Mouse (Mus musculus) heart, embryonic 11.5 days (tissue): Measurements from ENCODE around the gene Dgki. TPM values are rescaled to one million over a fixed set of nuclear protein-coding genes. Genes with fewer than 3 reads are reported as not detected.

Experiments
- ATAC-seq: fragments of 200-750 bp; cut with Nextera tagmentation; replicated peaks from 2 replicates; pipeline ENCODE4 v1.8.0; 2017; ENCODE audit warnings: moderate library complexity; ENCODE audit not compliant: insufficient number of reproducible peaks, low FRiP score, low TSS enrichment
- H3K27ac ChIP-seq: fragments of 300-500 bp; sonication (generic); 2 replicates; pipeline ENCODE4 v1.5.1; 2014; ENCODE audit warnings: mild to moderate bottlenecking, low read depth, low read length
- H3K27me3 ChIP-seq: fragments of 300-500 bp; sonication (generic); 2 replicates; pipeline ENCODE4 v1.6.1; 2014; ENCODE audit warnings: mild to moderate bottlenecking, low read length, mixed read lengths; ENCODE audit not compliant: control insufficient read depth, insufficient read depth
- H3K36me3 ChIP-seq: fragments of 300-500 bp; sonication (generic); 2 replicates; pipeline ENCODE4 v1.6.1; 2014; ENCODE audit warnings: mild to moderate bottlenecking, low read length, moderate library complexity, mixed read lengths; ENCODE audit not compliant: control insufficient read depth, insufficient read depth
- H3K4me1 ChIP-seq: fragments of 300-500 bp; sonication (generic); 2 replicates; pipeline ENCODE4 v1.6.1; 2014; ENCODE audit warnings: low read length; ENCODE audit not compliant: control insufficient read depth, insufficient read depth
- H3K4me2 ChIP-seq: fragments of 300-500 bp; sonication (generic); 2 replicates; pipeline ENCODE4 v1.6.1; 2014; ENCODE audit warnings: mild to moderate bottlenecking, moderate library complexity
- H3K4me3 ChIP-seq: fragments of 300-500 bp; sonication (generic); 2 replicates; pipeline ENCODE4 v1.5.1; 2014; ENCODE audit warnings: low read depth, low read length
- H3K9ac ChIP-seq: fragments of 300-500 bp; sonication (generic); 2 replicates; pipeline ENCODE4 v1.6.1; 2014; ENCODE audit warnings: mild to moderate bottlenecking, low read depth, low read length, moderate library complexity
- H3K9me3 ChIP-seq: fragments of 300-500 bp; sonication (generic); replicated peaks from 2 replicates; pipeline ENCODE4 v1.6.1; 2016; ENCODE audit warnings: low read length; ENCODE audit not compliant: control insufficient read depth
- WGBS: fragments of 180-500 bp; shearing (Covaris S2); extraction: QIAGEN DNeasy Blood & Tissue Kit; methylation state at CpG from one replicate; pipeline ENCODE4 v1.1.7; 2014; ENCODE audit not compliant: insufficient replicate concordance; 5-methylcytosine and 5-hydroxymethylcytosine counted together
- polyA plus RNA-seq: library from polyadenylated mRNA; unstranded; fragments of >200 nt; fragmentation: Nextera tagmentation; extraction: Ambion mirVana; gene quantifications from 2 replicates; pipeline ENCODE4 v1.2.1, GENCODE M21; 2014

Dgki gene
- polyA plus RNA-seq, 1 experiment from 2014 or later: 1.0 TPM

DNA sequence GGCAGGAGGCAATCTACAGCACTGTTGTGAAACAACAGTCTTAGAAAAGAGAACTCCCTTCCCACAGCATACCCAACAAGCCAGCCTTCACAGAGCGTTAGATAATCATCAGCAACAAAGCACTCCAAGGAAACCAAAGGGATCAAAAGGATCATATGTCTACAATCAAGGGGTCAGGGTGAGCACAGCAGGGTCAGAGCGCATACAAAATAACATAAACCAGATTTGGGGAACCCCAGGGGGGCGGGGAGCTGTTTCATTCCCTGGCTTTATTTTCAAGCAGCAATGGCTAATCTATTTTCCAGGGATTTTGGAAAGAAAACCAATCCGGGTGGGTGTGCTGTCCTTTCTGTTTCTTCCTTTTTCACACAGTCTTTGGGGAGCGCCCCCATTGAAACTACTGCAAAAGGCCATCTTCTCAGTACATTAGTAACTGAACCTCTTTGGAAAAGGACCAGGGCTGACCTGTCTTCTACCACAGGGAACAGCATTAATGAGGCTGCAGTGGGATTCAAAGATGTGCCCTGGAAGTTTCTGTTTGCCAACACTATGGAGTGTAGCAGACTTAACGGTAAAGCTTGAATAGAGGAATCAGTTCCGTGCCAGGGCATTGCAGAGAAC lies 419.2 kb downstream of the Dgki start:
- no peak overlapping the region for H3K4me3 ChIP-seq
- H3K4me2 ChIP-seq: no peak overlapping the region
- H3K4me1 ChIP-seq: 0 out of 2 replicates have a peak, but pooled peaks cover 2% of the 10 kb centered on the region
- no peak overlapping the region for H3K9ac ChIP-seq
- 52% methylated on average over 7 of the region's 7 CpGs for WGBS
- H3K27me3 ChIP-seq: no peaks in the 10 kb centered on the region
- ATAC-seq: no peak
- no peaks in the 10 kb centered on the region for H3K36me3 ChIP-seq
- no peak overlapping the region for H3K27ac ChIP-seq
- no peaks in the 10 kb centered on the region for H3K9me3 ChIP-seq

GRCm38 (mm10) chr6:36877399-36877798 lies 422.6 kb downstream of the Dgki start:
- Histone ChIP-seq H3K9ac (no peak overlapping the region), H3K9me3 (no peaks in the 10 kb centered on the region), H3K4me1 (0 out of 2 replicates have a peak, but pooled peaks cover 2% of the 10 kb centered on the region), H3K4me2 (no peak overlapping the region), H3K36me3 (no peaks in the 10 kb centered on the region), H3K4me3 (no peak overlapping the region), H3K27ac (no peak overlapping the region), H3K27me3 (no peaks in the 10 kb centered on the region)
- WGBS: 58% methylated on average over 4 of the region's 4 CpGs
- ATAC-seq: no peak

GRCm38 (mm10) chr6:36876426-36876825 lies 423.6 kb downstream of the Dgki start:
- no peak overlapping the region for H3K9ac ChIP-seq
- no peaks in the 10 kb centered on the region for H3K27me3 ChIP-seq
- no peaks in the 10 kb centered on the region for H3K36me3 ChIP-seq
- no peaks in the 10 kb centered on the region for H3K9me3 ChIP-seq
- 56% methylated on average over 4 of the region's 4 CpGs for WGBS
- ATAC-seq: no peak
- H3K4me3 ChIP-seq: no peak overlapping the region
- H3K27ac ChIP-seq: peak overlapping the region; percentile 13; the same call in 1 of the 2 replicates
- H3K4me1 ChIP-seq: 0 out of 2 replicates have a peak, but pooled peaks cover 2% of the 10 kb centered on the region
- H3K4me2 ChIP-seq: no peak overlapping the region

DNA sequence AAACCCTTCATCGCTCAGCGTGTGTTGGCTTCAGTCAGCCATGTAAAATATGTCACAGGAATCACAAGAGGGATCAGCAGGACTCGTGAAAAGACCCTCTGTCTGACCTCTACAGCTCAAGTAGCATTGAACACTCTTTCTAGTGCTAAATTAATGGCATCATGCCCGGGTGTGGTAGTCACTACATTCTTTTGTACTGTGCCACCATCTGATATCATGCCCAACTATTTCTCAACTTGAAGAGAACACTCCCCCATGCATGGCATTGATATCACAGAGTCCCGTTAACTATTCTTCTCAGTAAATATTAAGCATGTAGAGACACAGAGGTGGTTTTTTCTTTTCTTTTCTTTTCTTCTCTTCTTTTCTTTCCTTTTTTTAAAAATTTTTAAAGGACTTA lies 424.1 kb downstream of the Dgki start:
- WGBS: 64% methylated on average over 5 of the region's 5 CpGs
- no peaks in the 10 kb centered on the region for H3K36me3 ChIP-seq
- ATAC-seq: no peak

DNA sequence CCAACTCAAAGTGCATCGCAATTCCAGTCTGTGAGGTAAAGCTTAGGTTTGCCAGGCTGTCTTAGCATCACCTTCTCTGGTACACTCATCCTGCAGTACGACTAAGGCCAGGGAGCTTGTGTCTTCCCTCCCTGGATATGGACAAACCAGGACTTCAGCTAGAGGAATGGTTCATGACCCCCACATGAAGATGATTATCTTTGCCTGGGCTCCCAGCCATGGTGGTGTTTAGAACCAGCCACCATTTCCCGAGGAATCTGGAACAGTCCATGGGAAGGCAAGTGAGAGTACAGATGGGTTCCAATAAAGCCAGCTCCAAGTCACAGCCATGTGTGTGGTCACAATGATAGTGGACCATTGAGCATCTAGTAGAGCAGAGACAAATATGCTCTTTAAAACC lies 427.1 kb downstream of the Dgki start:
- Histone ChIP-seq H3K36me3 (no peaks in the 10 kb centered on the region), H3K4me2 (no peak overlapping the region), H3K27ac (no peak overlapping the region), H3K27me3 (no peaks in the 10 kb centered on the region), H3K4me1 (no peaks in the 10 kb centered on the region), H3K4me3 (no peak overlapping the region), H3K9ac (no peak overlapping the region), H3K9me3 (no peaks in the 10 kb centered on the region)
- WGBS: 82% methylated on average over 3 of the region's 3 CpGs
- ATAC-seq: no peak

More for the DNA sequence above, 424.1 kb downstream of the Dgki start:
- no peak overlapping the region for H3K27ac ChIP-seq
- no peaks in the 10 kb centered on the region for H3K9me3 ChIP-seq
- no peak overlapping the region for H3K4me2 ChIP-seq
- H3K9ac ChIP-seq: no peak overlapping the region
- H3K4me1 ChIP-seq: 0 out of 2 replicates have a peak, but pooled peaks cover 2% of the 10 kb centered on the region
- H3K27me3 ChIP-seq: no peaks in the 10 kb centered on the region
- no peak overlapping the region for H3K4me3 ChIP-seq

DNA sequence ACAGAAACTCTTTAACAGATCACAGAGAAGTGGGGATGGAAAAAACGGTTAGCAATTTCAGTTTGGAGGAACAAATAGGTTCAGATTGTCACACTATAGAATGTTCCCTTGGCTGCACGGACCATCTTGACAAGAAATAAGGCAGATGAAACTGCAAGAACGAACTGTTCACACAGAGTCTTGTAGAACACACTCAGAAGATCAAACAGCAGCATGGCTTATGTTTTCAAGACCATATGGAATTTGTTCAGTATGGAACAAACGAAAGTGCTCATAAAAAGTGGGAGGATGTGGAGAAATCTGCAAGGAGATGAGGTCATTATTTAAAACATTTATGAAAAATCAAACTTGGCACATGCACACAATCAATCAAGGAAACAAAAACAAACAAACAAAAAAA lies 431.8 kb downstream of the Dgki start:
- 51% methylated on average over 4 of the region's 4 CpGs for WGBS
- H3K4me2 ChIP-seq: no peak overlapping the region
- no peaks in the 10 kb centered on the region for H3K4me1 ChIP-seq
- H3K9me3 ChIP-seq: no peaks in the 10 kb centered on the region
- H3K4me3 ChIP-seq: no peak overlapping the region
- H3K9ac ChIP-seq: no peak overlapping the region
- ATAC-seq: no peak
- no peaks in the 10 kb centered on the region for H3K36me3 ChIP-seq
- H3K27me3 ChIP-seq: no peaks in the 10 kb centered on the region
- H3K27ac ChIP-seq: no peak overlapping the region

GRCm38 (mm10) chr6:36858258-36859041 lies 441.5 kb downstream of the Dgki start:
- H3K4me1 ChIP-seq: no peaks in the 10 kb centered on the region
- H3K27me3 ChIP-seq: no peaks in the 10 kb centered on the region
- no peak overlapping the region for H3K4me2 ChIP-seq
- ATAC-seq: no peak
- WGBS: 81% methylated on average over 3 of the region's 3 CpGs
- no peak overlapping the region for H3K4me3 ChIP-seq
- no peak overlapping the region for H3K9ac ChIP-seq
- H3K9me3 ChIP-seq: no peaks in the 10 kb centered on the region
- H3K36me3 ChIP-seq: no peaks in the 10 kb centered on the region
- H3K27ac ChIP-seq: no peak overlapping the region

DNA sequence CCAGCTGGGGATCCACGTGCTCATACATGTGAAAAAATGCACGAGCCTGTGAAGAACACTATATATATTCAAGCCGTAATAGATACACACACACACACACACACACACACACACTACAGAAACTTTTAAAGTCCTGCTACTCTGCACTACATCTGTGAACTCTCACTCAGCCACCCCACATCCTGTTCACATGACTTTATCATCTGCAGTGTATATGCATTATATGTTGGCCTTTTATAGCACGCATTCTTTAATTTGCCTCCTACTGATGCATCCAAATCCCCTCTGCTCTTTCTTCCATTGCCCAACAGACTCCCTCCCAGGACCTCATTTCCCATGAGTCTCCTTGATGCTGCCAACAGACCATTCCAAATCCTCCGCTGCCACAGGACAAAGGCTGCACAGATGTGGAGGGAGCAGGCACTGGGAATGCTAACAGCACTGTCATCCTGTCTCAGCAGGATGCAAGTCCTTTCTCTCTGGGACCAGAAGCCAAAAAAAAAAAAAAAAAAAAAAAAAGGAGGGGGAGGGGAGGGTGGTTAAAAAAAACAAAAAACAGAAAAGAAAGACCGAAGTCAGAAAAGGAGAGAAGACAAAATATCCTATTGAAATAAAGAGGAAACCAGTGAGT lies 442.2 kb downstream of the Dgki start:
- no peak for ATAC-seq
- Histone ChIP-seq H3K4me1 (no peaks in the 10 kb centered on the region), H3K9me3 (no peaks in the 10 kb centered on the region), H3K27me3 (no peaks in the 10 kb centered on the region), H3K4me3 (no peak overlapping the region), H3K27ac (no peak overlapping the region), H3K36me3 (no peaks in the 10 kb centered on the region), H3K4me2 (no peak overlapping the region), H3K9ac (no peak overlapping the region)
- 57% methylated on average over 6 of the region's 6 CpGs for WGBS
